Mouse (Mus musculus) thymus, adult 18-20 months (tissue): Measurements from ENCODE around the gene Hpd.
A peak's percentile ranks its signal among the peaks of the same experiment; 100 is the strongest.

Experiments
- DNase-seq, 2 experiments: peaks; one replicate each; pipeline ENCODE4 v3.0.0; 2022; ENCODE audit warnings: mixed read lengths in 2 of 2

Gene Hpd

GRCm38 (mm10) chr5:123134186-123134874 lies 48.2 kb downstream of the Hpd start:
- peak in 1 of 2 experiments; percentile 28 for DNase-seq

DNA sequence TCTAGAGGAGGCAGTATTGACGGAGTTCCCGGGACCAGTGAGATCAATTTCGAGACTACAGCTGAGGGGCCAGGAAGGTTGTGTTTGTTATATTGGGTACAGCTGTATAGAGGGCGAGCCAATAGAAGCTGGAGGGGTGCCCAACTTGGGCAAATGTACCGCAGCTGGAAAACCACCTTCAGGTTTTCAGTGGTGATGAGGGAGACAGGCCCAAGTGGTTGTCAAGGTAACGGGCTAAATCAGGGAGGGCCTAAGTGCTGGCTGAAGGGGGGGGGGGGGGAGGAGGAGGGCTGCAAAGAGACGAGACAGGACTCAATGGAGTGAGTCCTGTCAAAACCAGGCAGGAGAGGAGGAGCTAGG lies 48.8 kb downstream of the Hpd start:
- DNase-seq: peak in 1 of 2 experiments; percentile 34

- peak; percentile 80 to 84 for DNase-seq
Measured at GRCm38 (mm10) chr5:123133083-123133783, 49.3 kb downstream of the Hpd start.

GRCm38 (mm10) chr5:123132308-123133071 lies 50.0 kb downstream of the Hpd start, which contains the start of gene Rhof:
TSS of gene Rhof (minus strand) at chr5:123132692.
- peak; percentile 76 to 88 for DNase-seq

DNA sequence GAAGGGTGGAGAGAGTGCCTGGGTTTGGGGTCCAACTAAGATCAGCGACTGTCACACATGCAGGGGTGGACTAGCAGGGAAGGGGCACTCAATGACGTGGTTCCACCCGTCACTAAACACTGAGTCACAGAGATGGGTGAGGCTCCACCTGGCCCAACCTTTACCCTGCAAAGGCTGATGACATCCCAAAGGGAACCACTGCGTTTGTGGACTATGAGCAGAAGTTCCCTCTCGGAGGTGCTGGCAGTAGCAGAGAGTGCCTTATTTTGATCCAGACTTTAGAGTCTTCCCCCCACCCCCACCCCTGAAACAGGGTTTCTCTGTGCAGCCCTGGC lies 51.7 kb downstream of the Hpd start:
- DNase-seq: no peak

GRCm38 (mm10) chr5:123130030-123130813 lies 52.3 kb downstream of the Hpd start:
- DNase-seq: no peak

DNA sequence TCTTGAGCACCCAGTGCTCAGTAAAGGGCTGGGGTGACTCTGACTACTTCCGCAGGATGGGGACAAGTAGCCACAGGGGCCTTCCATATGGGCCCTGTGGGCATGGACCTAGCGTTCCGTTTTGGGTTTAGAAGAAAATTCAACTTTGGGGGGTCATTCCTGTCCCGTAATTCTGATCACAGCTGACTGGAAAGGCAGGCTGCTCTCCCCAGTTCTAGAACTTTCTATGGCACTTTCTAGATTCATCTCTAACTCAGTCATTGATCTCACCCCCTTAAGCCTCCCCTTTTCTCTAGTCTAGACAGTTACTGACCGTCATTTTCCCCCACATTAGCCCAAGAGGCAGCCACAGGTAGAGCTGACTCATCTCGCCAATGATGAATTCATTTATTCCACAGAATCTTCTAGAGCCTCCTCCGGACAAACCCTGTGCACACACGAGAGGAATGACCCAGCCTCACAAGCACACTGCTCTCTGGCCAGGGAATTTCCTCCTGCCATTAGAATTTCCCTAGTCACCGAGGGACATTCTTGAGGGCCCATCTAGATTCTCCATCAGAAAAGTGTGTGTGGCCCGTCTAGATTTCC lies 53.3 kb downstream of the Hpd start:
- no peak for DNase-seq

- DNase-seq: peak; percentile 84 to 92
Measured at GRCm38 (mm10) chr5:123128426-123129169, 53.9 kb downstream of the Hpd start.

DNA sequence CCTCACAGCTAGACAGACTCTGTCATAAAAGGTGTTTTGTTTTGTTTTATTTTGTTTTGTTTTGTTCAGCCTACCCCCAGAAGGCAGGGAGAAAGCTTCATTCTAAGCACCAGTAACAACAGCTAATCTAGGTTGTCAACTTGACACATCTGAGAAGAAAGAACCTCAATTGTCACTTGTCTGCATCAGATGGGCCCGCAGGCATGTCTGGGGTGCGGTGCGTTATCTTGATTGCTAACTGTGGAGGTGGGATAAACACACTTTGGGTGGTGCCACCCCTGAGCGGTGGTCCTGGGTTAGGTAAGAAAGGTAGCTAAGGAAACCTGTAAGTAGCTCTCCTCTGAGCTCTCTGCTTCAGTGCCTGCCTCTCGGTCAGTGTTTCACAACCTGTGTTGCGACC lies 55.5 kb downstream of the Hpd start:
- DNase-seq: peak in 1 of 2 experiments; percentile 7

DNA sequence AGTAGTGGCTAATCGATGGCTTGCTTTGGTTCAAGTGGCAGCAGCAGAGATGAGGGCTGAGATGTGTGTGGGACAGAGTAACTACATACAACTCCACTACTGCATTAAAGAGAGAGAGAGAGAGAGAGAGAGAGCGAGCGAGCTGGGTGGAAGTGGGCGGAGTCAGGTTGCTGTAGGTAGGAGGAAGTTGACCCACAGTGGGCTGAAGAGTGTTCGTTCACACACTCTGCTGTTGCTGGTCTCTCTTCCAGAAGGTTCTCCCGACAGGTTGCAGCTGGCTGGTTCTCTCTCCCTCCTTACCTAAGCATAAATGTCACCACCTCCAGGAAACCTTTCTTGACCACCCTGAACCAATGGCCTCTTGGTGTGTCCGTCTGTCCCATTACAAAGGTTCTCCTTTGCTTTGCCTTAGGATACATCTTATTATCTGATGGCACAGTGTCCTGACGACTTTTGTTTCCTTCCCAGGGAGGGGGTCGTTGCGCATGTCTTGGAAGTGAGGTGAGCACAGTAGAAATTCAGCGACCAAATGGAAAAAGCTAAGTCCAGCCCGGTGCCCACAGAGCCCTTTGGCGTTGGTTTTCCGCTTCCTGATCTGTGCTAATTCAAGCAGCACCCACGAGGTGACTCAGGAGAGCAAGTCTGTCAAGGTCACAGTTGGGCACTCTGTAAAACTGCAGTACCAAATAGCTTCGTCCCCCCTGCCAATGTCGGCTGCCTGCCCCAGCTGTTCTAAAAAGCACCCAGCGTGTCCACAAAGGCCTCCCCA lies 56.7 kb downstream of the Hpd start:
- DNase-seq: peak; percentile 47 to 74

DNA sequence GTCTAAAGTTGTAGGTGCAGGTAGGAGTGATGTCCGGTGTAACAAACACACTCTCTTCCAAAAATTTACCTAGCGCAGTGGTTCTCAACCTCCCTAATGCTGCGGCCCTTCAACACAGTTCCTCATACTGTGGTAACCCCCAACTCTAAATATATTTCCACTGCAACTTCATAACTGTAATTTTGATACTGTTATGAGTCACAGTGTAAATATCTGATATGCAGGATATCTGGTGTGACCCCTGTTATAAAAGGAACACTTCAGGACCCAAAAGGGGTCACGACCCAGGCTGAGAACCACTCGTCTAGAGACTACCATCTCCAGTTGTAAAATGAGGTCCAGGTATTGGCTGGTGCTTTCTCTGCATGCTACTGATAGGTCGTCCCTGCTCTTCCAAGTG lies 57.4 kb downstream of the Hpd start:
- no peak for DNase-seq

GRCm38 (mm10) chr5:123122181-123122580 lies 60.3 kb downstream of the Hpd start:
- peak in 1 of 2 experiments; percentile 17 for DNase-seq
